Mouse (Mus musculus): ENCODE data around the gene Tmcc1. TPM values are rescaled to one million over a fixed set of nuclear protein-coding genes. Genes with fewer than 3 reads are reported as not detected.

The Tmcc1 gene
- polyA plus RNA-seq, 1 experiment from 2014 or later: 9.4 TPM

GRCm38 (mm10) chr6:116038222-116038621, 155.1 kb downstream of the Tmcc1 start:
- no peak for DNase-seq (ENCODE audit: low spot score)
- no peak overlapping the region for H3K9ac ChIP-seq (ENCODE audit: low read length)

DNA sequence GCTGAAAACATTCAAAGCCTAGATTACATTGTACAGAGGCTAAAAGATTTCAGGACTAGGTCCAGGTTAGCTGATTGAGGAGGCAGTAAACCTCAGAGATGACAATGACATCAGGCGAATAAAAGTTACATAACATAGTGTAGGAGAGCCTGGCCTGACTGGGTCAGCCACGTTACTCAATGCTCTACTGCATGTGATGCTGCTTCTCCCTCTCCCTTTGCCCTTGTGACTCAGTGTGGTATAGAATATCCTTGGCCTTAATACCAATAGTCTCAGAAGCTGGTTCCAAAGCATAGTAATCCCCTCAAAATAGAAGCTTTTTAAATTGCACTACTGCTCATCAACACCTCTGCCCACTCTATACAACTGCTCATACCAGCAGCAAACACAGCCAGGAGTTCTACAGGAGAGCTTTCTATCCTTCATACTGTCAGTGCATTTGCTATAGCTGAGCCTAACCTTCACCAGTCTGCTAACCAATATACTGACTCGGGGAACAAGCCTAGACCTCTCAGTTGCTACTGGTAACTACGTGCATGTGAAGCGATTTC, 155.9 kb downstream of the Tmcc1 start:
- H3K9me3 ChIP-seq (ENCODE audit: control insufficient read depth, low read length): no peaks in the 10 kb centered on the region
- peak; percentile 66 for ATAC-seq (ENCODE audit: low FRiP score, low TSS enrichment)

More at GRCm38 (mm10) chr6:116038222-116038621, 155.1 kb downstream of the Tmcc1 start:
- H3K4me2 ChIP-seq (replicated peaks; ENCODE audit: low read depth): no peak overlapping the region
- no peaks in the 10 kb centered on the region; the same call in 1 of the 2 replicates for H3K9me3 ChIP-seq (ENCODE audit: control insufficient read depth, low read length)
- no peak overlapping the region for H3K4me3 ChIP-seq (ENCODE audit: low read depth, low read length)
- no peak overlapping the region for H3K27ac ChIP-seq (replicated peaks)
- H3K36me3 ChIP-seq (ENCODE audit: control insufficient read depth, insufficient read depth, low read length): no peaks in the 10 kb centered on the region; the same call in 1 of the 2 replicates
- no peak for ATAC-seq (ENCODE audit: low FRiP score, low TSS enrichment)
- H3K4me1 ChIP-seq (replicated peaks; ENCODE audit: control insufficient read depth, insufficient read depth): no peaks in the 10 kb centered on the region
- no peaks in the 10 kb centered on the region for H3K27me3 ChIP-seq (ENCODE audit: control insufficient read depth, insufficient read depth, low read length)
- TF ChIP-seq CTCF (IDR thresholded peaks at IDR 0.05; ENCODE audit: low read depth) (no peak), EP300 (optimal IDR thresholded peaks at IDR 0.05) (no peak)
- 85% methylated on average over 2 of the region's 2 CpGs for WGBS

DNA sequence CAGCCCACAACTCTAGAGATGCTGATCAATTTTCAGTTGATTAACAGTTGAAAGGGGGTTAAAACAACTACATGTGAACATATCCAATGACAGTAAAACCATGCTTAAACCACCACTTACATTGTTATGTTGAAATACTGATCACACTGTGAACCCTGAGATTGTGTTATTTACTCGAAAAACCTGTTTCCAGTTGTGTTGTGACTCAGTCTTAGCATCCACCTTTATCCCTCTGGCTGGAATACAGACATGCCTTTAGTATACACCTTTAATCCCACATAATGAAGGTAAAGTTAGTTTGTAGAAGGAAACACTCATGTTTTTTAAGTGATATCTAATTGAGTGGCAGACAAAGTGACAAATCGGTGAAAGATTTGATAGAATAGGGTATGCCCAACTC, 156.7 kb downstream of the Tmcc1 start:
- no peaks in the 10 kb centered on the region for H3K4me1 ChIP-seq (replicated peaks; ENCODE audit: control insufficient read depth, insufficient read depth)
- 73% methylated on average over 2 of the region's 2 CpGs for WGBS
- no peak overlapping the region for H3K4me3 ChIP-seq (ENCODE audit: low read depth, low read length)
- H3K27ac ChIP-seq (replicated peaks): no peak overlapping the region
- no peak for TF ChIP-seq EP300 (optimal IDR thresholded peaks at IDR 0.05)
- TF ChIP-seq CTCF (IDR thresholded peaks at IDR 0.05; ENCODE audit: low read depth): no peak
- ATAC-seq (ENCODE audit: low FRiP score, low TSS enrichment) (peak; percentile 78), DNase-seq (ENCODE audit: low spot score) (no peak)
- no peak overlapping the region for H3K9ac ChIP-seq (ENCODE audit: low read length)
- no peak overlapping the region for H3K4me2 ChIP-seq (replicated peaks; ENCODE audit: low read depth)
- no peaks in the 10 kb centered on the region for H3K9me3 ChIP-seq (ENCODE audit: control insufficient read depth, low read length)
- H3K27me3 ChIP-seq (ENCODE audit: control insufficient read depth, insufficient read depth, low read length): no peaks in the 10 kb centered on the region
- no peaks in the 10 kb centered on the region for H3K36me3 ChIP-seq (ENCODE audit: control insufficient read depth, insufficient read depth, low read length)

More for the DNA sequence above, 155.9 kb downstream of the Tmcc1 start:
- no peak for TF ChIP-seq CTCF (IDR thresholded peaks at IDR 0.05; ENCODE audit: low read depth)
- Histone ChIP-seq H3K27me3 (ENCODE audit: control insufficient read depth, insufficient read depth, low read length) (no peaks in the 10 kb centered on the region), H3K4me1 (replicated peaks; ENCODE audit: control insufficient read depth, insufficient read depth) (no peaks in the 10 kb centered on the region), H3K4me2 (replicated peaks; ENCODE audit: low read depth) (no peak overlapping the region), H3K9ac (ENCODE audit: low read length) (no peak overlapping the region), H3K27ac (replicated peaks) (peak overlapping the region; percentile 24; the same call in 1 of the 2 replicates), H3K36me3 (ENCODE audit: control insufficient read depth, insufficient read depth, low read length) (no peaks in the 10 kb centered on the region), H3K4me3 (ENCODE audit: low read depth, low read length) (no peak overlapping the region)
- no peak for DNase-seq (ENCODE audit: low spot score)
- 76% methylated on average over 5 of the region's 5 CpGs for WGBS

GRCm38 (mm10) chr6:116031052-116031451, 162.2 kb downstream of the Tmcc1 start:
- Histone ChIP-seq H3K9me3 (ENCODE audit: control insufficient read depth, low read length) (no peaks in the 10 kb centered on the region), H3K4me1 (replicated peaks; ENCODE audit: control insufficient read depth, insufficient read depth) (no peaks in the 10 kb centered on the region), H3K9ac (ENCODE audit: low read length) (no peak overlapping the region), H3K4me3 (ENCODE audit: low read depth, low read length) (no peak overlapping the region), H3K4me2 (replicated peaks; ENCODE audit: low read depth) (no peak overlapping the region), H3K36me3 (ENCODE audit: control insufficient read depth, insufficient read depth, low read length) (no peaks in the 10 kb centered on the region), H3K27me3 (ENCODE audit: control insufficient read depth, insufficient read depth, low read length) (no peaks in the 10 kb centered on the region), H3K27ac (replicated peaks) (no peak overlapping the region)
- 89% methylated on average over 5 of the region's 5 CpGs for WGBS
- ATAC-seq (ENCODE audit: low FRiP score, low TSS enrichment): no peak
- TF ChIP-seq CTCF (IDR thresholded peaks at IDR 0.05; ENCODE audit: low read depth) (no peak), EP300 (optimal IDR thresholded peaks at IDR 0.05) (no peak)
- no peak for DNase-seq (ENCODE audit: low spot score)

- WGBS: 90% methylated on average over 4 of the region's 4 CpGs
- DNase-seq (ENCODE audit: low spot score) (no peak), ATAC-seq (ENCODE audit: low FRiP score, low TSS enrichment) (no peak)
- H3K4me2 ChIP-seq (replicated peaks; ENCODE audit: low read depth): no peak overlapping the region
- H3K27ac ChIP-seq (replicated peaks): no peak overlapping the region
- no peak overlapping the region for H3K4me3 ChIP-seq (ENCODE audit: low read depth, low read length)
- H3K9ac ChIP-seq (ENCODE audit: low read length): no peak overlapping the region
- H3K4me1 ChIP-seq (replicated peaks; ENCODE audit: control insufficient read depth, insufficient read depth): no peaks in the 10 kb centered on the region
- no peaks in the 10 kb centered on the region for H3K27me3 ChIP-seq (ENCODE audit: control insufficient read depth, insufficient read depth, low read length)
- TF ChIP-seq EP300 (optimal IDR thresholded peaks at IDR 0.05): no peak
- no peak for TF ChIP-seq CTCF (IDR thresholded peaks at IDR 0.05; ENCODE audit: low read depth)
- H3K36me3 ChIP-seq (ENCODE audit: control insufficient read depth, insufficient read depth, low read length): peaks cover 6% of the 10 kb centered on the region; the same call in 1 of the 2 replicates
- peaks cover 10% of the 10 kb centered on the region for H3K9me3 ChIP-seq (ENCODE audit: control insufficient read depth, low read length)
Measured at GRCm38 (mm10) chr6:116024666-116025065, 168.6 kb downstream of the Tmcc1 start.

GRCm38 (mm10) chr6:116021961-116022485, 171.3 kb downstream of the Tmcc1 start:
- Histone ChIP-seq H3K4me3 (ENCODE audit: low read depth, low read length) (0 out of 2 replicates have a peak overlapping the region, but pooled peaks have one; percentile 0), H3K9ac (ENCODE audit: low read length) (no peak overlapping the region), H3K4me2 (replicated peaks; ENCODE audit: low read depth) (no peak overlapping the region), H3K27me3 (ENCODE audit: control insufficient read depth, insufficient read depth, low read length) (no peaks in the 10 kb centered on the region), H3K4me1 (replicated peaks; ENCODE audit: control insufficient read depth, insufficient read depth) (no peaks in the 10 kb centered on the region), H3K27ac (replicated peaks) (no peak overlapping the region), H3K36me3 (ENCODE audit: control insufficient read depth, insufficient read depth, low read length) (peaks cover 6% of the 10 kb centered on the region; the same call in 1 of the 2 replicates), H3K9me3 (ENCODE audit: control insufficient read depth, low read length) (peaks cover 10% of the 10 kb centered on the region)
- ATAC-seq (ENCODE audit: low FRiP score, low TSS enrichment) (0 out of 2 replicates have a peak, but pooled peaks have one; percentile 56), DNase-seq (ENCODE audit: low spot score) (no peak)
- WGBS: 84% methylated on average over 9 of the region's 9 CpGs
- TF ChIP-seq CTCF (IDR thresholded peaks at IDR 0.05; ENCODE audit: low read depth) (no peak), EP300 (optimal IDR thresholded peaks at IDR 0.05) (no peak)

Data from stomach, postnatal 0 days (tissue).